Mouse (Mus musculus): Measurements from ENCODE around the gene Nrd1. TPM values are rescaled to one million over a fixed set of nuclear protein-coding genes. Genes with fewer than 3 reads are reported as not detected.

Gene Nrd1
- polyA plus RNA-seq, 1 experiment from 2014 or later: 75.4 TPM

GRCm38 (mm10) chr4:109098861-109099260 lies 98.4 kb downstream of the Nrd1 start:
- no peaks in the 10 kb centered on the region for H3K9me3 ChIP-seq (replicated peaks)
- no peak overlapping the region for H3K4me2 ChIP-seq (replicated peaks)
- no peak overlapping the region for H3K9ac ChIP-seq
- peaks cover 3% of the 10 kb centered on the region; the same call in 1 of the 2 replicates for H3K4me1 ChIP-seq
- 94% methylated on average over 3 of the region's 3 CpGs for WGBS
- H3K36me3 ChIP-seq: peaks cover 5% of the 10 kb centered on the region; the same call in 1 of the 2 replicates
- no peak overlapping the region for H3K4me3 ChIP-seq (replicated peaks)
- no peak for ATAC-seq (ENCODE audit: insufficient number of reproducible peaks, low FRiP score, low TSS enrichment, low read depth)
- H3K27me3 ChIP-seq: no peaks in the 10 kb centered on the region
- no peak overlapping the region for H3K27ac ChIP-seq (replicated peaks)

- Histone ChIP-seq H3K36me3 (peaks cover 5% of the 10 kb centered on the region; the same call in 1 of the 2 replicates), H3K4me3 (replicated peaks) (no peak overlapping the region), H3K4me2 (replicated peaks) (no peak overlapping the region), H3K27ac (replicated peaks) (no peak overlapping the region), H3K27me3 (no peaks in the 10 kb centered on the region), H3K9ac (no peak overlapping the region), H3K4me1 (peaks cover 3% of the 10 kb centered on the region; the same call in 1 of the 2 replicates), H3K9me3 (replicated peaks) (no peaks in the 10 kb centered on the region)
- 68% methylated on average over 5 of the region's 5 CpGs for WGBS
- no peak for ATAC-seq (ENCODE audit: insufficient number of reproducible peaks, low FRiP score, low TSS enrichment, low read depth)
These were observed 102.1 kb downstream of the Nrd1 start for GRCm38 (mm10) chr4:109102574-109102973.

- H3K4me1 ChIP-seq: peaks cover 3% of the 10 kb centered on the region; the same call in 1 of the 2 replicates
- H3K9ac ChIP-seq: no peak overlapping the region
- H3K27ac ChIP-seq (replicated peaks): 0 out of 2 replicates have a peak overlapping the region, but pooled peaks have one; percentile 4
- no peak overlapping the region for H3K4me3 ChIP-seq (replicated peaks)
- WGBS: 55% methylated on average over 9 of the region's 9 CpGs
- no peaks in the 10 kb centered on the region for H3K27me3 ChIP-seq
- no peaks in the 10 kb centered on the region for H3K9me3 ChIP-seq (replicated peaks)
- no peak overlapping the region for H3K4me2 ChIP-seq (replicated peaks)
- ATAC-seq (ENCODE audit: insufficient number of reproducible peaks, low FRiP score, low TSS enrichment, low read depth): no peak
- H3K36me3 ChIP-seq: peaks cover 5% of the 10 kb centered on the region; the same call in 1 of the 2 replicates
These were observed 102.9 kb downstream of the Nrd1 start for GRCm38 (mm10) chr4:109103145-109103883.

GRCm38 (mm10) chr4:109105254-109105653 lies 104.8 kb downstream of the Nrd1 start:
- ATAC-seq (ENCODE audit: insufficient number of reproducible peaks, low FRiP score, low TSS enrichment, low read depth): no peak
- peaks cover 3% of the 10 kb centered on the region; the same call in 1 of the 2 replicates for H3K4me1 ChIP-seq
- no peak overlapping the region for H3K4me2 ChIP-seq (replicated peaks)

GRCm38 (mm10) chr4:109106034-109106433 lies 105.6 kb downstream of the Nrd1 start:
- ATAC-seq (ENCODE audit: insufficient number of reproducible peaks, low FRiP score, low TSS enrichment, low read depth): no peak
- peaks cover 5% of the 10 kb centered on the region; the same call in 1 of the 2 replicates for H3K36me3 ChIP-seq
- no peak overlapping the region for H3K9ac ChIP-seq
- no peaks in the 10 kb centered on the region for H3K9me3 ChIP-seq (replicated peaks)
- no peak overlapping the region for H3K4me3 ChIP-seq (replicated peaks)
- no peak overlapping the region for H3K4me2 ChIP-seq (replicated peaks)
- H3K4me1 ChIP-seq: peaks cover 3% of the 10 kb centered on the region; the same call in 1 of the 2 replicates
- H3K27ac ChIP-seq (replicated peaks): no peak overlapping the region
- 62% methylated on average over 3 of the region's 3 CpGs for WGBS
- H3K27me3 ChIP-seq: no peaks in the 10 kb centered on the region

More at GRCm38 (mm10) chr4:109105254-109105653, 104.8 kb downstream of the Nrd1 start:
- Histone ChIP-seq H3K27me3 (no peaks in the 10 kb centered on the region), H3K36me3 (peaks cover 5% of the 10 kb centered on the region; the same call in 1 of the 2 replicates), H3K4me3 (replicated peaks) (no peak overlapping the region), H3K27ac (replicated peaks) (no peak overlapping the region), H3K9ac (no peak overlapping the region), H3K9me3 (replicated peaks) (no peaks in the 10 kb centered on the region)

- no peak overlapping the region for H3K9ac ChIP-seq
- no peaks in the 10 kb centered on the region for H3K9me3 ChIP-seq (replicated peaks)
- no peak overlapping the region for H3K4me3 ChIP-seq (replicated peaks)
- no peak overlapping the region for H3K27ac ChIP-seq (replicated peaks)
- no peak overlapping the region for H3K4me2 ChIP-seq (replicated peaks)
- H3K4me1 ChIP-seq: peaks cover 3% of the 10 kb centered on the region; the same call in 1 of the 2 replicates
- ATAC-seq (ENCODE audit: insufficient number of reproducible peaks, low FRiP score, low TSS enrichment, low read depth): no peak
- no peaks in the 10 kb centered on the region for H3K27me3 ChIP-seq
- peaks cover under 1% of the 10 kb centered on the region; the same call in 1 of the 2 replicates for H3K36me3 ChIP-seq
These were observed 106.1 kb downstream of the Nrd1 start for GRCm38 (mm10) chr4:109106594-109106993.

GRCm38 (mm10) chr4:109109012-109109411 lies 108.6 kb downstream of the Nrd1 start:
- H3K4me1 ChIP-seq: no peaks in the 10 kb centered on the region; the same call in 1 of the 2 replicates
- no peak overlapping the region for H3K9ac ChIP-seq
- H3K9me3 ChIP-seq (replicated peaks): no peaks in the 10 kb centered on the region
- no peaks in the 10 kb centered on the region for H3K27me3 ChIP-seq
- H3K27ac ChIP-seq (replicated peaks): no peak overlapping the region
- H3K4me2 ChIP-seq (replicated peaks): no peak overlapping the region
- H3K36me3 ChIP-seq: no peaks in the 10 kb centered on the region
- 74% methylated on average over 6 of the region's 6 CpGs for WGBS
- H3K4me3 ChIP-seq (replicated peaks): no peak overlapping the region
- no peak for ATAC-seq (ENCODE audit: insufficient number of reproducible peaks, low FRiP score, low TSS enrichment, low read depth)

- no peaks in the 10 kb centered on the region for H3K9me3 ChIP-seq (replicated peaks)
- no peak for ATAC-seq (ENCODE audit: insufficient number of reproducible peaks, low FRiP score, low TSS enrichment, low read depth)
- WGBS: 87% methylated on average over 10 of the region's 10 CpGs
- H3K27ac ChIP-seq (replicated peaks): no peak overlapping the region
- no peak overlapping the region for H3K9ac ChIP-seq
- H3K4me1 ChIP-seq: no peaks in the 10 kb centered on the region; the same call in none of the 2 replicates
- no peak overlapping the region for H3K4me3 ChIP-seq (replicated peaks)
- no peaks in the 10 kb centered on the region for H3K27me3 ChIP-seq
- H3K36me3 ChIP-seq: no peaks in the 10 kb centered on the region
- H3K4me2 ChIP-seq (replicated peaks): no peak overlapping the region
These were observed 109.2 kb downstream of the Nrd1 start for GRCm38 (mm10) chr4:109109686-109110085.

GRCm38 (mm10) chr4:109110978-109111377 lies 110.5 kb downstream of the Nrd1 start:
- H3K27ac ChIP-seq (replicated peaks): no peak overlapping the region
- H3K4me3 ChIP-seq (replicated peaks): no peak overlapping the region
- H3K27me3 ChIP-seq: no peaks in the 10 kb centered on the region
- H3K36me3 ChIP-seq: no peaks in the 10 kb centered on the region
- H3K9me3 ChIP-seq (replicated peaks): no peaks in the 10 kb centered on the region
- peaks cover 13% of the 10 kb centered on the region for H3K4me1 ChIP-seq
- no peak overlapping the region for H3K4me2 ChIP-seq (replicated peaks)
- no peak for ATAC-seq (ENCODE audit: insufficient number of reproducible peaks, low FRiP score, low TSS enrichment, low read depth)
- 87% methylated on average over 2 of the region's 2 CpGs for WGBS
- no peak overlapping the region for H3K9ac ChIP-seq

MicroRNAs encoded within 50 kb of the gene (microRNA counts, 519-probe panel; counts per million panel counts)
- microRNA mmu-miR-761: 1,960 counts per million, percentile 37 among the panel's probes with 10 or more counts

Small RNA genes lying within 50 kb of the gene (microRNA-seq; reads per million reads assigned to microRNA genes)
- gene Mir761 (ENCODE audit: borderline number of aligned reads): not detected

Other genes starting within 250 kb of the Nrd1 start
- 4.8 and 5.0 TPM in 2 replicates for gene Zfyve9, start 219.9 kb upstream of the Nrd1 start, polyA plus RNA-seq (2015; fragmentation: Nextera tagmentation; extraction: Ambion mirVana)
- gene Btf3l4, start 167.0 kb upstream of the Nrd1 start, polyA plus RNA-seq (2015; fragmentation: Nextera tagmentation; extraction: Ambion mirVana): 135 and 138 TPM in 2 replicates
- 92.3 and 101 TPM in 2 replicates for gene Txndc12, start 166.1 kb upstream of the Nrd1 start, polyA plus RNA-seq (2015; fragmentation: Nextera tagmentation; extraction: Ambion mirVana)
- gene Kti12, start 152.9 kb upstream of the Nrd1 start, polyA plus RNA-seq (2015; fragmentation: Nextera tagmentation; extraction: Ambion mirVana): 44.6 and 47.9 TPM in 2 replicates
- gene A730015C16Rik, start 152.0 kb upstream of the Nrd1 start, polyA plus RNA-seq (2015; fragmentation: Nextera tagmentation; extraction: Ambion mirVana): 0.83 and 1.6 TPM in 2 replicates
- gene Rab3b, start 121.6 kb upstream of the Nrd1 start, polyA plus RNA-seq (2015; fragmentation: Nextera tagmentation; extraction: Ambion mirVana): 17.9 and 21.7 TPM in 2 replicates
- 58.6 and 64.1 TPM in 2 replicates for gene Osbpl9, start 201.6 kb downstream of the Nrd1 start, polyA plus RNA-seq (2015; fragmentation: Nextera tagmentation; extraction: Ambion mirVana)
- gene Calr4, start 233.8 kb downstream of the Nrd1 start, polyA plus RNA-seq (2015; fragmentation: Nextera tagmentation; extraction: Ambion mirVana): 0.60 and 0.65 TPM in 2 replicates

Measured in embryonic facial prominence, embryonic 15.5 days (tissue).